Mouse (Mus musculus) c-Kit-positive CD71-positive TER-119-negative erythroid progenitor cells, embryonic 14.5 days (primary cell): ENCODE data around the gene St8sia2.
"Not testable (repeated sequence)": the region's sequence is repeated elsewhere in the genome, so short reads cannot be mapped to it uniquely, and the experiment has no call there.

Experiments
- DNase-seq: peaks from one replicate; pipeline ENCODE4 v3.0.0-alpha.2; 2013; ENCODE audit warnings: low read depth

St8sia2 gene

DNA sequence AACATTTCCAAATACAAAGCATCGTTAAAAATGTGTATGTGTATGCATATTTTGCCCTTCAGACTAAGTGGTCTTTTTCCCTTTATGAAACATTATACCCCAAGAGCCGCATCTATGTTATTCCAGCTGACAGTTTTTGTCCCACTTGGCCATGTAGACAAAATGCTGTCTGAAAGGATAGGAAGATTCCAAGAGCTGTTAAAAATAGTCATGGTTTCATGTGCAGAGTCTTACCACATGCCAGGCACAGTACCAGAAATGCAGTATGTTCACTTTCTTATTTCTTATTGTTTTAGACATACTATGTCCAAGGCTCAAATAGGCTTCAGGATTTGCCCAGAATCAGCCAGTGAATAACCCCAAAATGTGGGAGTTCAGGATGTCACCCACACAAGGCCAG lies 24.1 kb downstream of the St8sia2 start:
- DNase-seq: no peak

DNA sequence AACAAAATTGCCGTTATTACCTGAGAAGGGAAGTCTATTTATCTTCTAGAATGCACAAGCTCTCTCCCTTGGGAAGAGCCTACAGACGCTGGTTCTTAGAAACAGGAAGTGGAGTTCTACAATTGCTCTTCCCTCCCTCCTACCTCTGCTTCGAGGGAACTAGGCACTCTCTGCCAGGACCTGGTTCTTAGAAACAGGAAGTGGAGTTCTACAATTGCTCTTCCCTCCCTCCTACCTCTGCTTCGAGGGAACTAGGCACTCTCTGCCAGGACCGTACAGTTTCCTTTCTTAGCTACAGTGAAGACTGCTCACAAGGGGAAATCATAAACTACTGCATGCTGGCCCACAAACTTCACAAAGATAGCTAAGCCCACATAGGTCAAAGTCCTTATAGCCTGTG lies 41.3 kb downstream of the St8sia2 start:
- DNase-seq: not testable (repeated sequence)

DNA sequence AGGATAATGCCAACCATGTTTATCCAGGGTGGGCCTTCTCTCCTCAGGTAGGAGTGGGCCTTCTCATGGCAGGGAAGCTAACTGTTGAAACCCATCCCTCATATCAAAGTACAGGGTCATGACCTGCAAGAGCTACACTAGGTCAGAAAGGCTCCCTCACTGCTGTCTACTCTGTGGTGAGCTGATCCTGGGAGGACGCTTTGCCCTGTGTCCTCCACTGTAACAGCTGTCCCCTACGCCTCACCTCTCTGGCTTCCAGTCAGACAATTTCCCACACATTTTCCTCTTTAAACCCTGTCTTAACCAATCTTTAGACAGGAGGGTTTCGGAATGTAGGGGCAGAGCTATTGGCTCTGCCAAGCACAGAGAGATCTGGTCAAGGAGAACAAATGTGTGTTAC lies 48.3 kb downstream of the St8sia2 start:
- no peak for DNase-seq

DNA sequence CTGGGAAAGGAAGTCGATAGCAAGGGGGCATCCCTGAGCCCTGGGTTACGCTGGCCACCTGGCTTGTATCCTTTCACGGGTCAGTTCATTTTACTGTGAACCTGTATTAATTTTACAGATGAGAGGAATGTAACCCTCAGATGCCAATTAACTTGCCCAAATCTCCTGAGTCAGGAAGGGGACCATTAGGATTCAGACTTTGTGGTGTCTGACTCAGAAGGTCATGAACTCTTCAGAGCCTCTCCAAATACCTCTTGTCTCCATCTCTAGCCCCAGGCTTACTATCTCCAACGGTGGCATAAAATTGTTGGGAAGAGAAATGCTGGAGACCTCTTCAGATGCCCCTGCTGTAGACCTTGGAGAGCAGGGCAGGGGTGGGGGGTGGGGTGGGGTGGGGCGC lies 51.1 kb downstream of the St8sia2 start:
- no peak for DNase-seq

DNA sequence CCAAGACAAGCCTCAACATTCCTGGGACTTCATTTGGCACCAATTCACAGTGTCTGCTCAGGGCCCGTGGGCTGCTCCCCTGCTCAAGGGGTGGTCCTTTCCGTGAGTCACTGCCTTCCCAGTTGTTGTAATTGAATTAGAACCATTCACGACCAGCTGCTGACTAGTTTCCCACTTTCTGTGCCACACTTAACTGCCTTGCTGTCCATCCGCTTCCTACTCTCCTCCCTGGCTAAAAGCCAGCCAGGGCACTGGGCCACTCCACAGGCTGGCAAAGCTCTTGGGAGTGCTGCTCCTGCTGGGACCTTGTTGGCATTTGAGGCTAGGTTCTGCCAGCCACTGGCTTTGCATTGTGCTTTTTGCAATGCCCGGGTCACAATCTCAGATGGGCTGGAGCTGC lies 59.0 kb downstream of the St8sia2 start:
- DNase-seq: no peak

DNA sequence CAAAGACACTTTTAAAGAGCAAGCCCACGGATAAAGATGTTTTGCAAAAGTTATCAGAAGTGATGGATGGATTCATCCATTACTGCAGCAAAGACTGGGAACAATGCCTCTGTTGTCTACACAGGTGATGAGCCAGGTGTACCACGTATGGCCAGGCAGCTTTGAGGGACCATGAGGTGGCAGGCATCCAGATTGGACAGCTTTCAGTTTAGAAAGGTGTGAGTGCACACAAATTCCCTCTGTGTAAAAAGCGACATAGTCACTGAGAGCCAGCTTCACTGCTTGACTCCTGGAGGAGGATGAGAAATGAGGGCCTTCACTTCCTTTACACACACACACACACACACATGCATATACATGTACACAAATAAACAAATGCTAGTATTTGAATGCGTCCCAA lies 60.4 kb downstream of the St8sia2 start:
- DNase-seq: no peak

DNA sequence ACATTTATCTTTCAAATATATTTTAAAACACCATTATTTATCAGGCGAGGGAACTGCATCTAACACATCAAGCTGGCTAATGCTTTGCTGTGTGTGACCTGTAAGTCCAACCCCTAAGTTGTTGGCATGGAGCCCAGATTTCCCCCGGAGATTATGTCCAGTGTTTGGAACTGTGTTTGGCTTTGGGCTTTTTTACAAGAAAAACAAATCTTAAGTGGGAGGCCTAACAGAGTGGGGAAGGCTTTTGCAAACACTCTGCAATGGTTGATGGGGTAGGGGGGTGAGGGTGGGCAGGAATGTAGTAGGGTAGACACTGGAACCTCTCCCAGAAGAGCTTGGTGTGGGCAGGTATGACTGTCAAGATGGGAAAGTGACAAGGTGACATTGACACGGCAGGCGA lies 71.8 kb downstream of the St8sia2 start:
- DNase-seq: no peak

DNA sequence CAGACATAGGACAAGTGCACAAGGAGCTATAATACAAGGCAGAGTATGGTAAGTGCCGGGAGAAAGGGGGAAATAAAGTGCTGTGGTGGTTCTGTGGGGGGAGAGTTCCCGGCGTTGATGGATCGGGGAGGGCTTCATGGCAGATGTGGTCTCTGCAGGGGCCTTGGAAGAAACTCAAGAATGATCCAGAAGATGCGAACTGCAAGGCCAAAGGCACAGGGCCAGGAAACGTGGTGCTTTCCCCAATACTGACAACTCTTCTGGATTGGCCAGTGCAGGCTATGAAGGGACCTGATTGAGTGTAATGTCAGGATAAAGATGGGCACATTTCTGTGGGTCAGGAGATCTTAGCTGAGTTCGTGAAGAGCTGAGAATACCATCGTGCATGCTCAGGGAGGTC lies 74.3 kb downstream of the St8sia2 start:
- no peak for DNase-seq

DNA sequence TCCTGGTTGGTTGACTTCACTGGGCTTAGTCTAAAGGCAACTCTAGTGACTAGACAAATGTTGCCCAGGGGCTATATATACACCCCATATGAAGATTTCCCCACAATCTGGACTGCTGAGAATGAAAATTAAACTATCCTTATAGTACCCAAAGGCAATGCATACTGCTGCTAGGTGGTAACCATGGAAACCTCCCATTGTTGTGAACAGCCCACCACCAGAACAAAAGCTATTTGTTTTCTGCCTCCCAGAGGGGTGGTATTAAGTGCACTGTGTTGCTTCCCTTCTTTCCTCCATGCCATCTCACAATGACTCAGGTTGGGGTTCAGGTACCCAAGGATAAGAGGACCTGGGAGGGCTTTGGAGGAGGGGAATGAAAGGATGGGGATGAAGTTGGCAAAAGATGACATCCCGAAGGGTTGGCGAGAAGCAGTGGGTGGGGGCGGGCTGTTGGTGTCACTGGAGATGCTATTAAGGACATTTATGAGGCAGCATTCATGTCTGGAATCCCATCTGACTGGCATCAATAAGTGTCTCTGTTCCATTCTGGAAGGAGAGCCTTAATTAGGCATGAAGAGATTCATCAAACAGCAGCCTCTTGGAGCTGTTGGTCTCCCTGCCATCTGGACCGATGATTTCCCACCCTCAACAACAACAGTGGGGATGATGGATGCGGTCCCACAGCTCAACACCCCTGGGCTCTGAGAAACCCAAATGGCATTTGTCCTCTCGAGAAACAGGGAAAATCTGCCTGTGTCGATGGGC lies 75.3 kb downstream of the St8sia2 start:
- no peak for DNase-seq

DNA sequence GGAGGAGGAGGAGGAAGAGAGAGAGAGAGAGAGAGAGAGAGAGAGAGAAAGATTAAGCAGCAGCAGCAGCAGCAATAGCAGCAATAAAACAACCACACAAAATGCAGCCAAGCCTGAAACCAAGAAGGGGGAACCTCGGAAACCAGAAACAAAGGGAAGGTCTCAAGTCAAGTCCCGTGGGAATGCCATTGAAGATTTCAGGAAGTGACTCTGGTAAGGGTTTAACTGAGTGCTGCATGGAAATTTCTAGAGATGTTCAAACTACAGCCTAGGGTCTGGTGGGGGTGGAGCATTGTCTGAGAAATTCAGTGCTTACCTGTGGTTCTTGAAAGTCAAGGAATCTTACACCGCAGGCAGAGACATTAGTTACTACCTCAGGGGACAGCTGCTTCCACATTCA lies 77.4 kb downstream of the St8sia2 start:
- DNase-seq: no peak

DNA sequence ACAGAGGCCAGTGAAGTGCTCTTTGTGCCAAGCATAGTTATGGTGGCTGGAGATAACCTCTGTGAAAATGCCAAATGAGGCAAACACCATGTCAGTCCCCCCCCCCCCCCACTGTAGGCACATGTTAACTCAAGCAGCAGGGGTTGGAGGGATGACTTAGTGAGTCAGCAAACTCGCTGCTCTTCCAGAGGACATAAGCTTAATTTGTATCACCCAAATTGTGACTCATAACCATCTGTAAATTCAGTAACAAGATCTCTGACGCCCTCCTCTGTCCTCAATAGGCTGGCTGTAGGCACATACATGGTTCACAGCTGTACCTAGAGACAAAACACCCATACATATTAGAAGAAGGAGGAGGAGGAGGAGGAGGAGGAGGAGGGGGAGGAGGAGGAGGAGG lies 77.8 kb downstream of the St8sia2 start:
- no peak for DNase-seq

DNA sequence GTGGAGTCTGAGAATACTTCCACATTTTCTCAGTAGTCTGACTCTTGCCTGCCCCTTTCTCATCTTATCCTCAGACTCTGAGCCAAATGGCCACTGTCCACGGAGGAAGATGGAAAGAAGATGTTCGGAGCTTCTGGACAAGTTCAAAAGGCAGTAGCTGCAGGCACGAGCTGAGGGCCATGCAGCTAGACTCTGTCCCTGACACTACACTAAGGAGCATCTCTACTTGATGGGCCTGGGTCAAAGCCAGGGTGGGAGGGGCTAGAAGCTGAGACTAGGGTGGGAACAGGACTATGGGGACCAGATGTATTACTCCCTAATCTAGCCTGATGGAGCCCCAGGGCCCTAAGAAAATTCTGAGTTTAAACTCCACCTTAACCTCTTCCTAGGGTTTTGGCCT lies 80.5 kb downstream of the St8sia2 start:
- DNase-seq: no peak

DNA sequence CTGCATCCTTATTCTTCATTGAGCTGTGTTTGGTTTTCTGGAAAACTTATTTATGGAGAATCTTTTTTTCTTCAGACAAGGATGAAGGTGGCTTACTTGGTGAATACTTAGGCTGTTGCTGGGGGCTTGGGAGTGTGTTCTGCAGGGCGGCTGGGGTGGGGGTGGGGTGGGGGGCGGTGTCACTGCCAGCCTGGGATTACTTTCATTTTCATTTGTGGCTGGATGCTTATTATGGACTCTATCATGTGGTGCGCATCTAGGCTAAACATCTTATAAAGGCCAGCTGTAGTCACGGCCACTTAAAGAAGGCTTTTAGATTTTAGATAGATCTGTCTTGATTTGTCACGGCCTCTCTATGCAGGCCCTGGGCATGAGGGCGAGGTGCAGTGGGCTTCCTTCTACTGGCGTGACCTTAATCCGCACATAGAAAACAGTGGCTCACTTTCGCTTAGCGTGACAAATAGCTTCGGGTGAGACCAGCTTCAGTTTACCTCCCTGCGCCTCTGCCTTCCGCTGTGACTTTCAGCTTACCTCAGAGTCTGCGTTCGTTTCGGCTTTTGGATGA lies 92.5 kb downstream of the St8sia2 start:
- no peak for DNase-seq

DNA sequence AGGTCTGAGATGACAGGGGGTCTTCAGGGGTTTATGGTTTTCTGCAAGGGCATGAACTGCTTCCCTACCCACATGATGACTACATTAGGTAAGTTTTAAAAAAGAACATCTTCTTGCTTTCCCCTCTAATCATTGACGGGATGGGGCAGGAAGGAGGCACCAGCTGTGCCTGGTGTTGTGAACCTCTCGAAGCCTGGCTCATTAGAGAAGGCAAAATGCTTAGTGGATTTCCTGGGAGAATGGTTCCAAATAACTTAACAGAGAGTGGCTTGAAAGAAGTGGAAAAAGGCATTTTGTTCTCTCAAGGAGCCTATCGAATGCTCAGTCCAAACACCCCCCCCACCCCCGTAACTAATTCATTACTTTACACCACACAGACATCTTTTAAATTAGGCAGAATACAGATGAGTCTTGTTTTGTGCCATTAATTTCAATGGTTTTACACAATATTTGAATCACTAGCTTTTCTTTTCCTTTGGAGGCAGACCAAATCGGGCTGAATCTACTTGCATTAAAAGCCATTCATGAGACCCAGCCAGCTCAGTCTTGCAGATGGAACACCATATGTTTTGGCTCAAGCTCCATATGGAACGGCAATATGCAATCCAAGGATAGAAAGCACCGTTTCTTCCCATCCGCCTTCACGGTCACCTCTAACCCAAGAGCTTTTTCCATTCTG lies 95.7 kb downstream of the St8sia2 start:
- DNase-seq: no peak

DNA sequence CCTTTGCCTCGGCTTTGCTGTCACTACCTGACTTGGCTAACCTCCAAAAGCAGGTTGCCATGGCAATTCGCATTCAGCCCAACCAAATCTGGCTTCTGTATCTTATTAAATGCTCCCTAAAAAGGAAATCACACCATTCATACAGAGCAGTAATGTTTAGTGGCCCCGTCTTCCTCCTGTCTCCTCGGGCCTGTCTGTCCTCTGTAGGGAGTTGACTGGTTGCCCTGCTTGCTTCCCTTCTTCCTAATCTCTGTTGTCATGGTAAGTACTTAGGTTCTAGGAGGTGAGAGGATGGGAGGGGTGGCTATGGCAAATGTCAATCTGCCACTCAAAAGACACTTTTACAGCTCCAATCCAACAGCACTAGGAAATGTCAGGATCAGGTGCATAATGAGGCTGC lies 101.6 kb downstream of the St8sia2 start:
- no peak for DNase-seq

DNA sequence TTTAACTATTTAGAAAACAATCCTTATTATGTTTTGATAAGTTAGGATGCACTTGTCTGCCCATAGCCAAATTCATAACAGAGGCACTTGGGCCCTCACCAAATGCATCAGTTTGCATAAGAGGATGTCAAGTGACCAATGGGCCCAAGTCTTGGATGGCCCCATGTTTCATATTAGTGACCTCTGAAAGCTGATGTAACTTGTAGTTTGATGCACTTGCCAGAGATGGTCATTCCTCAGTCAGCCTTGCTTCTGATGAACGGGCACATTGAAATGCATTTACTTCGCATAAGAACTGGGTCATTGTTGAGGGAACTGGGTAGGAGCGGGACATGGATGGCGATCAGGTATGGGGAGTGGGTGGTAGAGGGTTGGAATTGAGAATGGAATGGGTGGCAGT lies 102.6 kb downstream of the St8sia2 start:
- no peak for DNase-seq

DNA sequence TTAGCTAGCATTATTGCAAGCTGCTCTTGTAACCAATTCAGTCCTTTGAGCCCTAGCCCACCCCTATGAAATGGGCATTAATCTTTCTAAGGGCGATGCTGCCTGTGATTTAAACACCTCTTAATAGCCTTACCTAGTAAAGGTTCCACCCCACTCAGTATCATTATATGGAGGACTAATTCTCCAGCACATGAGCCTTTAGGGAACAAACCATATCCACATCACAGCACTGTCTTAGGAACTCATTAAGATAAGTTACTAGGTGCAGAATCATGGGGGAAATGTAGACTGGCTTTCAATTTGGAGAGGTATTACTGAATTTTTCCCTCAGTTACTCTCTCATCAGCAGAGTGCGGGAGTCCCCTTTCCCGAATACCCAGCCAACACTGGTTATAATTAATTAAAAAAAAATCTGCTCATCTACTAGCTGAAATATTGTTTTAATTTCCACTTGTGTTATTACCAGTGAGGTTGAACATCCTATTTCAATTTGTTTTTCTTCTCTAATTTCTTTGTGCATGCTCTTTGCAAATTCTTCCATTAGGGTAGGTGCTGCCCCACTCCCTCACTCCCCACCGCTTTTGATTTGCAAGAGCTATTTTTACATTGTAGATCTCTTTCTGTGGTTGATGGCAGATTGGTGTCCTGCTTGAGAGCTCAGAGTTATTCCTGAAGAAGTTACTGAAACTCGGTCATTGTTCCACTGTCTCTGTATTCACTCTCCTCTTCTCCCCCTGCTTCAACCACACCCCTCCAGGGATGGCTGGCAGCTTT lies 103.9 kb downstream of the St8sia2 start:
- DNase-seq: no peak

DNA sequence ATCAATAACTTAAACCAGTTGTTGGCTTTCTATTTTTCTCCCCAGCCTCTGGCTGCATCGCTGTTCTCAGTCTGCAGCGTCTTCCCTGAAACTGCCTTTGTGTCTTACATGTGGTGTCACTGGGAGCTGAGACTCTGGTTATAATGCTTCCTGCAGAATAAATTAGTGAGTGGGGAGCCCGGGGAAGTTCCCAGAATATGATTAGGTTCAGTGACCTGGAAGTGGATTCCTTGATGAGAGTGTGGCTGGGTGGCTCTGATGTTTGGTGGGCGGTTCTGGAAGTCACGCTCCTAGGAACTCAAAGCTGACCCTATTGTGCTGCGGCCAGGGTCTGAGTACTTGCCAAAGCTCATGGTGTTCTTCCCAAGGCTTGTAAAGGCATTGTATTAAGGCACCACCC lies 119.0 kb downstream of the St8sia2 start:
- no peak for DNase-seq

DNA sequence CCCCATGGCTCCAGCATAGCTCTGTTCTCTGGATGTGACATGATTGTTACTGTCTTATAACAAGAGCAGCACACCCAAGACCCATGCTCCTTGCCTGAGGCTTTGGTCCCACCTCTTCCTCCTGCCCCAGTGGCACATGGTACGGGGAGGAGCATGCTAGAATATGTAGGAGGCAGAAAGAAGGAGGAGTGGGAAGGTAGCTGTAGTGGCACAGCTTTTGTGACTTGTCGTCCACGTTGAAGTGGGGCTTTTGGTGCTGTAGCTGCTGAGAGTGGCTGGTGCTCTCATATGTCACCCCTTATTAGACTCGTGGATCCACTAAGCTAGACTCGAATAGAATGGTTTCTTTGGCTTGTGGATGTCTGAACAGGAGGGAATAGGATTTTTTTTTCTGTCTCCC lies 121.7 kb downstream of the St8sia2 start:
- no peak for DNase-seq

DNA sequence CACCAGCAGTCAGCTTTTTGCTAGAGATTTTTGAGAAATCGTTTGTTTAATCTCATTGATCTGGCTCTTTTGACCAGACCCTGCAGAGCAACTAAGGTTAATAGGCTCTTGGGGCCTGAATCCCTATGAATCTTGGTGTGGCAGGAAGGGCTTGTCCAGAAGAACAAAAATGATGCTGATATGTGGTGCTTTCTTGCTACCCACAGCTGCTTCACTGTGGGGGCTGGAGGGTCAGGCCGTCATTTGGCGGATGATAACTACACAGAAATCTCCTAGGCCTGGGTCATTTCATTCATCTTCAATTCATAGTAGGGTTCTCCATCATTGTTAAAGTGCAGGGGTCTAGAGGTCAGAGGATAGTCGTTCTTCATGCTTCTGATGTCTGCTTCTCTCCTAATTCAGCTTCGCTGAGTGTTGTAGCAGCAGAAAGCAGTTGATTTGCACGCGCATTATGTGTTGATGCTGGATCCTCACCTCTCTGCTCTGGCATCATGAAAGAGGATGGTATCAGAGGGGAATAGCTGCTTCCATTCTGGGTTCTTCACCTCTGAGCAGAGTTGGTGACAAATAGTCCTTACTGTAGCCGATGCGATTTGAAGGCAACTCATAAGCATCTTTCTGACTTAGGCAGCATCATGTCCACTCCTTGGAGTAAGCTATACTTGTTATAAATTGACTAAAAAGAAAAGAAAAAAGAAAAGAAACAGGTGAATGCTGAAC lies 122.4 kb downstream of the St8sia2 start:
- no peak for DNase-seq

DNA sequence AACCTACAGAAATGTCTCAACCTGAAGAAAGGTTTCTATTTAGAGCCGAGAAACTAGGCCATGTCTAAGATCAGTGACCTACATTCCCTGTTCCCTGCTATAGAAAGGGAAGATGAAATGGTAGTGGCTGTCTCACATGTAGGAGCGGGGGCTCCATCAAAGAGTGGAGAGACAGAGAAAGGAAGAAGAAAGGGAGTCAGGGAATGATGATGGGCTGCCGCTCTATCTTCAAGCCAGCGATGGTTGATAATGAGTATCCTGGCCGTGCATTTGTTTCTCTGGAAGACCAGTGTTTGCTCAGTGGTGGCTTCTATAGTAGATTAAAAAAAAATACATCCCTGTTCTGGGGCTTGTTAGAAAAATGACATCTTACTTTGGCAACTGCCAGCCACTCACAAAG lies 123.0 kb downstream of the St8sia2 start:
- no peak for DNase-seq
